Mouse (Mus musculus) thymus, postnatal 36 days (tissue): ENCODE measurements at regions not wholly inside any gene's neighbourhood (a gene's known extent, or its start where the extent isn't known, plus 50 kb on each side); places are given as distances from the start of the nearest gene placed in this dataset.

Experiments
- DNase-seq, 2 experiments: peaks; one replicate each; pipeline ENCODE4 v3.0.0; 2022; ENCODE audit warnings: mixed read lengths in 2 of 2

GRCm38 (mm10) chr10:37436849-37437248, 298.1 kb upstream of the Marcks start:
- no peak for DNase-seq

GRCm38 (mm10) chr10:37434229-37434628, 295.5 kb upstream of the Marcks start:
- DNase-seq, result no peak

GRCm38 (mm10) chr10:37423047-37423446, 284.3 kb upstream of the Marcks start:
- no peak for DNase-seq

GRCm38 (mm10) chr10:37422612-37423011, 283.9 kb upstream of the Marcks start:
- no peak for DNase-seq

- no peak for DNase-seq
Observed at GRCm38 (mm10) chr10:37416321-37416720, 277.6 kb upstream of the Marcks start.

GRCm38 (mm10) chr10:37412401-37412800, 273.7 kb upstream of the Marcks start:
- DNase-seq, result no peak

- no peak for DNase-seq
Observed at GRCm38 (mm10) chr10:37409749-37410148, 271.0 kb upstream of the Marcks start.

GRCm38 (mm10) chr10:37407487-37407886, 268.8 kb upstream of the Marcks start:
- DNase-seq, result no peak

- no peak for DNase-seq
Observed at GRCm38 (mm10) chr10:37404933-37405332, 266.2 kb upstream of the Marcks start.

- DNase-seq, result no peak
Observed at GRCm38 (mm10) chr10:37404407-37404806, 265.7 kb upstream of the Marcks start.

- no peak for DNase-seq
Observed at GRCm38 (mm10) chr10:37402376-37402775, 263.7 kb upstream of the Marcks start.

GRCm38 (mm10) chr10:37400991-37401390, 262.3 kb upstream of the Marcks start:
- no peak for DNase-seq

GRCm38 (mm10) chr10:37400379-37400778, 261.7 kb upstream of the Marcks start:
- no peak for DNase-seq

- DNase-seq, result no peak
Observed at GRCm38 (mm10) chr10:37397271-37397991, 258.7 kb upstream of the Marcks start.

- DNase-seq, result no peak
Observed at GRCm38 (mm10) chr10:37390011-37390410, 251.3 kb upstream of the Marcks start.

- no peak for DNase-seq
Observed at GRCm38 (mm10) chr10:37386216-37386615, 247.5 kb upstream of the Marcks start.

GRCm38 (mm10) chr10:37380024-37380423, 241.3 kb upstream of the Marcks start:
- no peak for DNase-seq

GRCm38 (mm10) chr10:37378002-37378702, 239.4 kb upstream of the Marcks start:
- no peak for DNase-seq

- DNase-seq, result no peak
Observed at GRCm38 (mm10) chr10:37377258-37378001, 238.7 kb upstream of the Marcks start.

GRCm38 (mm10) chr10:37376172-37376571, 237.5 kb upstream of the Marcks start:
- no peak for DNase-seq

- no peak for DNase-seq
Observed at GRCm38 (mm10) chr10:37375648-37376047, 236.9 kb upstream of the Marcks start.

- DNase-seq, result no peak
Observed at GRCm38 (mm10) chr10:37368997-37369679, 230.4 kb upstream of the Marcks start.

- DNase-seq, result no peak
Observed at GRCm38 (mm10) chr10:37367796-37368195, 229.1 kb upstream of the Marcks start.
